Mouse (Mus musculus) liver, embryonic 14.5 days (tissue): ENCODE measurements at regions not wholly inside any gene's neighbourhood (a gene's known extent, or its start where the extent isn't known, plus 50 kb on each side); places are given as distances from the start of the nearest gene placed in this dataset.
"Not testable (repeated sequence)": the region's sequence is repeated elsewhere in the genome, so short reads cannot be mapped to it uniquely, and the experiment has no call there.

Source experiments
- ATAC-seq: fragments of 200-750 bp; cut with Nextera tagmentation; 2 replicates; pipeline ENCODE4 v1.8.0; 2017; ENCODE audit warnings: moderate number of reproducible peaks, mild to moderate bottlenecking, moderate library complexity; ENCODE audit not compliant: insufficient read depth
- DNase-seq, 3 experiments: peaks; one replicate each; pipeline ENCODE4 v3.0.0-alpha.2; 2012 to 2013; ENCODE audit warnings: low read depth in 3 of 3, low spot score in 3 of 3
- H3K27ac ChIP-seq: fragments of 300-500 bp; sonication (generic); 2 replicates; pipeline ENCODE4 v1.5.1; 2014; ENCODE audit warnings: moderate library complexity, mild to moderate bottlenecking, control low read depth, inconsistent platforms
- H3K27me3 ChIP-seq: fragments of 300-500 bp; sonication (generic); 2 replicates; pipeline ENCODE4 v1.6.1; 2014; ENCODE audit warnings: mild to moderate bottlenecking, low read length, moderate library complexity; ENCODE audit not compliant: control insufficient read depth, insufficient read depth
- H3K36me3 ChIP-seq: fragments of 300-500 bp; sonication (generic); replicated peaks from 2 replicates; pipeline ENCODE4 v1.6.1; 2014; ENCODE audit warnings: low read depth; ENCODE audit not compliant: control insufficient read depth, insufficient read depth
- H3K4me1 ChIP-seq, 2 experiments: fragments of 200-500 bp in 1 of 2; fragments of 300-500 bp in 1 of 2; sonication (generic) in 1 of 2; replicated peaks; 2 replicates each; pipeline ENCODE4 v1.6.1; 2012 to 2014; ENCODE audit warnings: antibody characterized with exemption in 1 of 2, inconsistent platforms in 1 of 2, low read length in 1 of 2; ENCODE audit not compliant: control insufficient read depth in 2 of 2, insufficient read depth in 2 of 2
- H3K4me2 ChIP-seq: fragments of 300-500 bp; sonication (generic); 2 replicates; pipeline ENCODE4 v1.6.1; 2014; ENCODE audit warnings: low read depth, mild to moderate bottlenecking, control low read depth, moderate library complexity
- H3K4me3 ChIP-seq, 2 experiments: fragments of 200-500 bp in 1 of 2; fragments of 300-500 bp in 1 of 2; sonication (generic) in 1 of 2; 2 replicates each; pipeline ENCODE4 v1.5.1; 2012 to 2014; ENCODE audit warnings: low read depth in 2 of 2, low read length in 2 of 2, mild to moderate bottlenecking in 2 of 2, control low read depth in 1 of 2, inconsistent platforms in 1 of 2, moderate library complexity in 1 of 2; ENCODE audit not compliant: insufficient read depth in 1 of 2
- H3K9ac ChIP-seq: fragments of 300-500 bp; sonication (generic); replicated peaks from 2 replicates; pipeline ENCODE4 v1.6.1; 2014; ENCODE audit warnings: mild to moderate bottlenecking, control low read depth, moderate library complexity
- H3K9me3 ChIP-seq: fragments of 300-500 bp; sonication (generic); 2 replicates; pipeline ENCODE4 v1.6.1; 2016; ENCODE audit warnings: low read length, mixed read lengths; ENCODE audit not compliant: control insufficient read depth
- CTCF ChIP-seq: IDR thresholded peaks from 2 replicates; pipeline ENCODE4 v1.5.1; 2016; ENCODE audit warnings: antibody characterized with exemption, low read depth, control low read depth
- EP300 ChIP-seq: IDR thresholded peaks from 2 replicates; pipeline ENCODE4 v1.6.1; 2016; ENCODE audit warnings: antibody characterized with exemption, low read depth
- WGBS: fragments of 180-500 bp; shearing (Covaris S2); extraction: QIAGEN DNeasy Blood & Tissue Kit; methylation state at CpG from one replicate; pipeline ENCODE4 v1.1.7; 2014; ENCODE audit not compliant: insufficient replicate concordance; 5-methylcytosine and 5-hydroxymethylcytosine counted together

DNA sequence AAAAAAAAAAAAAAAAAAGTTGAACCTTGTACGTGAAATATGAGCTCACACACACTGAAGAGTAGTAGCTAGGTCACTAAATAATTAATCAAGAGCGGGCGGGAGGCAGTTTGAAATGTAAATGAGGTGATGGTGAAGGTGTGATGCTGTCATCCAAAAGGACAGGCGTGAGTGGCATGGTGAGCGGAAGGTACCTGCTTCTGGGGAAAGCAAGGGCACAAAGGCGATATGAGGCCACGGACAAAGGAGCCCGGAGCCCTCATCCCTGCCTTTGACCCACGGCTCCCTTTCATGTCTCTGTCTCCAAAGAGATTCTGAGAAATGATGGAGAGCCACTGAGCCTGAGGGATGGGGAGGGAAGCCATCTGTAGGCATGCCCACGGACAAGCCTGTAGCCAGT lies 107.1 kb upstream of the Pou3f3 start:
- H3K4me2 ChIP-seq, result no peak overlapping the region
- 27% methylated on average over 10 of the region's 10 CpGs for WGBS
- no peak overlapping the region for H3K4me3 ChIP-seq
- no peaks in the 10 kb centered on the region for H3K36me3 ChIP-seq
- ATAC-seq (no peak), DNase-seq (no peak)
- H3K9me3 ChIP-seq, result no peaks in the 10 kb centered on the region
- H3K27ac ChIP-seq, result no peak overlapping the region
- no peaks in the 10 kb centered on the region for H3K4me1 ChIP-seq
- no peak for TF ChIP-seq EP300
- H3K9ac ChIP-seq, result no peak overlapping the region
- H3K27me3 ChIP-seq, result no peaks in the 10 kb centered on the region

GRCm38 (mm10) chr1:42589442-42589841 lies 106.1 kb upstream of the Pou3f3 start:
- TF ChIP-seq CTCF (no peak), EP300 (no peak)
- no peaks in the 10 kb centered on the region for H3K36me3 ChIP-seq
- H3K4me1 ChIP-seq, result no peaks in the 10 kb centered on the region
- H3K9me3 ChIP-seq, result no peaks in the 10 kb centered on the region
- ATAC-seq (no peak), DNase-seq (no peak)
- no peaks in the 10 kb centered on the region for H3K27me3 ChIP-seq
- no peak overlapping the region for H3K4me2 ChIP-seq
- H3K27ac ChIP-seq, result no peak overlapping the region
- WGBS, result 31% methylated on average over 7 of the region's 7 CpGs
- H3K9ac ChIP-seq, result no peak overlapping the region
- no peak overlapping the region for H3K4me3 ChIP-seq

GRCm38 (mm10) chr1:42591855-42592254 lies 103.7 kb upstream of the Pou3f3 start:
- Histone ChIP-seq H3K4me2 (no peak overlapping the region), H3K27ac (no peak overlapping the region), H3K9me3 (no peaks in the 10 kb centered on the region), H3K4me3 (no peak overlapping the region), H3K4me1 (no peaks in the 10 kb centered on the region), H3K36me3 (no peaks in the 10 kb centered on the region), H3K9ac (no peak overlapping the region), H3K27me3 (no peaks in the 10 kb centered on the region)
- ATAC-seq (no peak), DNase-seq (no peak)
- 37% methylated on average over 1 of the region's 1 CpGs for WGBS
- TF ChIP-seq CTCF (no peak), EP300 (no peak)

DNA sequence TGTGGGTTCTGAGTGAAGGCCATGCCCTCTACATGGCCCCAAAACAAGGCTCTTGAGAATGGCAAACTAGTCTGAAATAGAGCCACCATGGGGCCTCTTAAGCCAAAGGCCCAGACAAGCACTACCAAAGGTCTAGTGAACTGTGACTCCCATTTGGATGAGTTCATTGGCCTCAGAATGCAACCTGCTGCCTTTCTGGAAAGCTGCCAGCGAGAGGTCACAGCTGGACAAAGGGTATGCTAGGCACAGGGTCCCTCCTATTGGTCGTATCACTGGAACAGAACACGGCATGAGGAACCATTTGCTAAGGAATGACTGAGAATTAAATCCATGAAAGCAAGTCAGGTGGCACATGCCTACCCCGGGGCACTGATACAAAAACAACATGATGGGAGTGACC lies 98.5 kb upstream of the Pou3f3 start:
- H3K9ac ChIP-seq, result no peak overlapping the region
- no peak for DNase-seq
- TF ChIP-seq EP300, result no peak
- no peak for TF ChIP-seq CTCF
- no peaks in the 10 kb centered on the region for H3K36me3 ChIP-seq
- no peaks in the 10 kb centered on the region for H3K9me3 ChIP-seq
- ATAC-seq, result no peak
- no peak overlapping the region for H3K4me3 ChIP-seq
- 57% methylated on average over 4 of the region's 4 CpGs for WGBS
- no peak overlapping the region for H3K4me2 ChIP-seq
- no peaks in the 10 kb centered on the region for H3K27me3 ChIP-seq
- H3K4me1 ChIP-seq, result no peaks in the 10 kb centered on the region
- no peak overlapping the region for H3K27ac ChIP-seq

DNA sequence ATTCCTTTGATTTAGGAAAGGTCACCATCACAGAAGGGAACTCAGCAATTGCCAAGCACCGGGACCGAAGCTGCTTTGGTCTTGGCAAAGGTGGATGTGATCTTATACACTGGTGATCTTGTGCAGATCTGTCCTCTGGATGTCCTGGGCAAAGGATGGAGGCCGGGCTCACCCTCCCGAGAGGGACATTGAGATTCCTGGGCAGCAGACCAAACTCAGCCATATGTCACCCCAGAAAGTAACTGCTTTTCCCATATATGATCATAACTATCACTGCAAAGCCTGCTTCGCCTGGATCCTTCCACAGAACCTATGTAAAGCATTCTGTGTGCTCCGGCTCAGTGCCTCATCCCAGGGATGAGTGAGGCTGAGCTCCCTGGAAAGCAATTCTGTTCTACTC lies 96.3 kb upstream of the Pou3f3 start:
- Histone ChIP-seq H3K36me3 (no peaks in the 10 kb centered on the region), H3K27ac (no peak overlapping the region), H3K9ac (no peak overlapping the region), H3K4me3 (no peak overlapping the region), H3K4me2 (no peak overlapping the region), H3K9me3 (no peaks in the 10 kb centered on the region), H3K4me1 (no peaks in the 10 kb centered on the region), H3K27me3 (no peaks in the 10 kb centered on the region)
- DNase-seq (no peak), ATAC-seq (no peak)
- TF ChIP-seq CTCF (no peak), EP300 (no peak)
- 55% methylated on average over 6 of the region's 6 CpGs for WGBS

GRCm38 (mm10) chr1:42606251-42606650 lies 89.3 kb upstream of the Pou3f3 start:
- no peaks in the 10 kb centered on the region for H3K27me3 ChIP-seq
- no peak overlapping the region for H3K9ac ChIP-seq
- H3K27ac ChIP-seq, result no peak overlapping the region
- ATAC-seq (no peak), DNase-seq (no peak)
- H3K36me3 ChIP-seq, result no peaks in the 10 kb centered on the region
- H3K4me2 ChIP-seq, result no peak overlapping the region
- H3K4me1 ChIP-seq, result no peaks in the 10 kb centered on the region
- WGBS, result 69% methylated on average over 7 of the region's 7 CpGs
- no peak for TF ChIP-seq CTCF
- TF ChIP-seq EP300, result no peak
- no peaks in the 10 kb centered on the region for H3K9me3 ChIP-seq
- H3K4me3 ChIP-seq, result no peak overlapping the region

GRCm38 (mm10) chr1:42607466-42608043 lies 88.0 kb upstream of the Pou3f3 start:
- not testable (repeated sequence) for H3K27ac ChIP-seq, H3K4me2 ChIP-seq, H3K9me3 ChIP-seq, DNase-seq, H3K27me3 ChIP-seq, H3K4me3 ChIP-seq, ATAC-seq, H3K36me3 ChIP-seq, H3K4me1 ChIP-seq, H3K9ac ChIP-seq
- WGBS, result 48% methylated on average over 4 of the region's 4 CpGs
